Mouse (Mus musculus) heart, postnatal 0 days (tissue): ENCODE measurements at regions not wholly inside any gene's neighbourhood (a gene's known extent, or its start where the extent isn't known, plus 50 kb on each side); places are given as distances from the start of the nearest gene placed in this dataset.

Experiments used
- CTCF ChIP-seq: IDR thresholded peaks from 2 replicates; pipeline ENCODE4 v1.5.1; 2016; ENCODE audit warnings: antibody characterized with exemption, control low read depth, low read depth
- EP300 ChIP-seq: IDR thresholded peaks from 2 replicates; pipeline ENCODE4 v1.6.1; 2016; ENCODE audit warnings: antibody characterized with exemption, low read depth

DNA sequence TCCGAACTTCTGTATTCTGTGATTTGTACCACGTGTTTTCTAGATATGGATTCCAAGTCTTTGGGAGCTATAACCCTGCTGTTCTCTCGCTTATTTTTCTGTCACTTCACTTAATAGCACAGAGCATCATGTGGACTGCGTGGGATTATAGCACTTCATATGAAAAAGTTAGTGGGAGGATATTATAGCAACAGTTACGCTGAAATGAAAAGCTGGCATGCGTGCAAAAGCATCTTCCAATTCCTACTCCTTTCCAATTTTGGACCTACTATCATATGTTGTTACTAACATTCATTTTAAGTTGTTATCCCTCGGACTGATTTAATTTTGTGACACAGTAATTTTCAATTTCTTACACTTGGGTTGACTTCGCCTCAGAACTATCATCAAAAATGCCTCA lies 250.0 kb downstream of the Ikzf2 start:
- TF ChIP-seq CTCF: no peak
- TF ChIP-seq EP300: no peak
